Mouse (Mus musculus): ENCODE measurements around the gene Il33. TPM values are rescaled to one million over a fixed set of nuclear protein-coding genes. Genes with fewer than 3 reads are reported as not detected.
A peak's percentile ranks its signal among the peaks of the same experiment; 100 is the strongest.

The Il33 gene
- polyA plus RNA-seq, 1 experiment = not detected

DNA sequence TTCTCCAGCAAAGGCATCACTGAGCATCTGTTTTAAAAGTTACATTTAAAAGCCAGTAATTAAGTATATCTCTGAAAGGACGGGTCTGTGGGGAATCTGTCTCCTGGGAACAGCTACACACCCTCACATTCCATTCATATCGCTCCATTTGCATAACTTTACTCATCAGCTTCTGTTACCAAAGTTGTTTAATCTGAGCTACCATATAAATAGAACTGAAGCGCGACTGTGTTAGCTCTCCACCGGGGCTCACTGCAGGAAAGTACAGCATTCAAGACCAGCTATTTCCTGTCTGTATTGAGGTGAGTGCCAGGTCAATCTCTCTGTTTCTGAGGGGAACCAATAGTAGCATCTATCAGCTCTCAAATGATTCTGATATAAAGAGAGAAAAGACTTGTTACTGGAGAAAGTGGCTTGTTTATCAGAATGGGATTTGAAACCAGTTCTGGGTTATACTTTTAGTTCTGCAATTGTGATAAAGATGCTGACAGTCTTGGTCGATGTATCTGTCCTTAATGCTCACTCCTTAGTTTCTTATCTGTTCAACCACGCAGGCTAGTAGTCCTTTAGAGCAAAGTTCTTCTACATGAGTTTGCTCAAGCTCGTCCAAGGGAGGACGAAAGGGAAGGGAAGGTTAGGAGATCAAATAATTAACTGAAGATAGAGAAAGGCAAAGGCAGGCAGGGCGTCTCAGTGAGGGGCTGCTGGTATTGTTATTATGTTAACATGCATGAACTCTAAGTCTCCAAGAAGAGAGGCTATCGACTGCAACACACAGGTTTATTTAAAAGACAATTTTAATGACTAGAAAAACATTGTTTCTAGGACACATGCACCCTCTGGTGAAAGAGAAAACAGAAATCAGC is 20.9 kb downstream of the Il33 start:
- Histone ChIP-seq H3K36me3 (ENCODE audit: control insufficient read depth) (no peaks in the 10 kb centered on the region), H3K4me1 (ENCODE audit: control insufficient read depth) (no peaks in the 10 kb centered on the region; the same call in 1 of the 2 replicates), H3K9me3 (ENCODE audit: control insufficient read depth, low read length) (no peaks in the 10 kb centered on the region), H3K4me3 (replicated peaks) (no peak overlapping the region), H3K27me3 (ENCODE audit: control insufficient read depth) (peaks cover 3% of the 10 kb centered on the region; the same call in 1 of the 2 replicates)
- TF ChIP-seq GATA1 (IDR thresholded peaks at IDR 0.05; ENCODE audit: low read length) (no peak), TAL1 (IDR thresholded peaks at IDR 0.05; ENCODE audit: low read length) (no peak)

DNA sequence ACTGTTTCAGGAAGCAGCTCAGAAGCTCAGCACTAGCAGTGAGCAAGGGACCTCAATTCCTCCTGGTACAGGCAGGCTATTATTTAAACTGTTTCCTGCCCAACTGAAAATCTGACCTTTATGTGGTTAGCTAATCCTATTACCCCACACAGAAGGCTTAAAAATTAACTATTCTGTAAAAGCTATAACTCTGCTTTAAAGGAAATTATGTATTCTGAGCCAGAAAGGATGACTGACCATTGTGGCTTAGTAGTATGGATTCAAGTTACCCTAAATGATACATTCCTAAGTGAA is 21.5 kb downstream of the Il33 start:
- no peaks in the 10 kb centered on the region for H3K36me3 ChIP-seq (ENCODE audit: control insufficient read depth)
- TF ChIP-seq TAL1 (IDR thresholded peaks at IDR 0.05; ENCODE audit: low read length) (no peak), GATA1 (IDR thresholded peaks at IDR 0.05; ENCODE audit: low read length) (no peak)
- no peaks in the 10 kb centered on the region for H3K9me3 ChIP-seq (ENCODE audit: control insufficient read depth, low read length)
- peaks cover 3% of the 10 kb centered on the region; the same call in 1 of the 2 replicates for H3K27me3 ChIP-seq (ENCODE audit: control insufficient read depth)
- H3K4me1 ChIP-seq (ENCODE audit: control insufficient read depth) = no peaks in the 10 kb centered on the region; the same call in 1 of the 2 replicates
- H3K4me3 ChIP-seq (replicated peaks) = no peak overlapping the region

DNA sequence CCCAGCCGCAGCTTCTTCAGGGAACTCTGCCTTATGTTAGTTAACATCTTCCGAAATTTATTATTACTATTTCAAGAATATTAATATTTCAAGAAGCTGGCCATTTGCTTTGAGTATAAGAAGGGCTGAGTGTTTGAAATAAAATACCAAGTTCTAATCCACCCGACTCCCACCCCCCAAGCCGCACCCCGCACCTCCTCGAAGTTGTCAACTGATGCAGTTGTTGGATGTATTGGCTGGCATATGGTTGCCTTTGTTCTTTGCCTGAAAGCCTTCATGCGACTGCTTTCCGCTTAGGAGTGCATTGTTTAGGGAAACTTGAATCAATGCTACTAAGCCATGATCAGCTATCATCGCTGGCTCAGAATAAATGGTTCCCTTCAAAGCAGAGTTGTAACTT is 22.1 kb downstream of the Il33 start:
- no peaks in the 10 kb centered on the region for H3K9me3 ChIP-seq (ENCODE audit: control insufficient read depth, low read length)
- no peak overlapping the region for H3K4me3 ChIP-seq (replicated peaks)
- H3K27me3 ChIP-seq (ENCODE audit: control insufficient read depth) = peaks cover 3% of the 10 kb centered on the region; the same call in 1 of the 2 replicates
- no peaks in the 10 kb centered on the region; the same call in 1 of the 2 replicates for H3K4me1 ChIP-seq (ENCODE audit: control insufficient read depth)
- no peaks in the 10 kb centered on the region for H3K36me3 ChIP-seq (ENCODE audit: control insufficient read depth)
- TF ChIP-seq GATA1 (IDR thresholded peaks at IDR 0.05; ENCODE audit: low read length) = no peak

DNA sequence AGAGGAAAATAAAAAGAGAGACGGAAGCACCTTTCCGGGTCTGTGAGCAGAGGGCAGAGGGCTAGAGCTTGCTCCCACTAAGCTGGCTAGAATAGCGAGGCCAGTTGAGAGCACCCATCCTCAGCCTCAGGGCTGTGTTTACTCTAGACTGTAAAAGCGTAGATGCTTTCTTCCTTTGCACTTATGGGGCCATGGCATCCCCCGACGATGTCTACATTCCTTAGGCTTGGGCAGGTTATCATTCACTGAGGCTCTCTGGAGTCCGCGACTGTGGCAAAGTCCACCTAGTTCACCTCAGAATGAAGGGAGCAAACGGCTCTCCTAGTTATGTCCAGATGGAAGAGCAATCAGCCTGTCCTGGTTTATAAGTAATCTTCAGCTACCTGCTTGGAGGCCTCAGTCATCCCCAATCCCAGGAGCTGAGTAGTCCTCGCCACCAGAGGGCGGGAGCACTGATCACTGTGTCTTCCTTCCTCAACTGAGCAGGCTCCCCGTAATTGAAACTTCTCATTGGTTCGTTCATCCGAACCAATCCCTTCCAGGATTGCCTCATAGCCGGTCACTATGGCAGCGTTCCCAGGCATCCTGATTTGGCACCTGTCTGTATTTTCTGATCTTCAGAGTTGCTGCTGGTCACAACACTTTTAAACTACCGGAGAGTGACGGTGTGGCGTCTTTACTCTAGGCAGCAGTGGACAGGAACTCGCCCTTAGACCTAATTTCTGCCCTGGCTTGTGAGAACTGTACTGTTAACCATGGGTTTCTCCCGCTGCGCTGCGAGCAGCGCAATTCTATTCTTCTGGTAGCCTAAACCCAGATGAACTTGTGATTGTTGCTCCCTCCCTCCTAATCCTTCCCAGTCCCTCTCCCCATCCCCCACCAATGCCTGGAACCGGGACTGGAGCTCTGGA is 23.2 kb downstream of the Il33 start:
- Histone ChIP-seq H3K27me3 (ENCODE audit: control insufficient read depth) (peaks cover 3% of the 10 kb centered on the region; the same call in 1 of the 2 replicates), H3K4me1 (ENCODE audit: control insufficient read depth) (no peaks in the 10 kb centered on the region; the same call in 1 of the 2 replicates), H3K4me3 (replicated peaks) (peak overlapping the region; percentile 17), H3K36me3 (ENCODE audit: control insufficient read depth) (no peaks in the 10 kb centered on the region), H3K9me3 (ENCODE audit: control insufficient read depth, low read length) (no peaks in the 10 kb centered on the region)
- no peak for TF ChIP-seq TAL1 (IDR thresholded peaks at IDR 0.05; ENCODE audit: low read length)
- TF ChIP-seq GATA1 (IDR thresholded peaks at IDR 0.05; ENCODE audit: low read length) = no peak

DNA sequence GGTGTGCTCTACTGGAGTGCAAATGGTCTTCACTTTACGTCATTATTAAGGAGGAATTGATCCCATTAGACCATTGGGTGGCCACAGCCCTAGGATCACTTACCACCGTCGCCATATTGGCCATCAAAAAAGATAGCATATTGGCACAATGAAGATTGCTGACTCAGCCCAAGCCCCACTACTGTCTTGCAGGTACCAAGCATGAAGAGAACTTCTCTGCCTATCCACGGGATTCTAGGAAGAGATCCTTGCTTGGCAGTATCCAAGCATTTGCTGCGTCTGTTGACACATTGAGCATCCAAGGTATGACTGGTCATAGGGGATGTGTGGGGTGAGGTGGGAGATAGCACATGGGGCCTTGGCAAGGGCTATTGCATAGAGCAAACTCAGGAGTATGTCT is 27.6 kb downstream of the Il33 start:
- H3K4me1 ChIP-seq (ENCODE audit: control insufficient read depth) = peaks cover 2% of the 10 kb centered on the region
- no peak overlapping the region for H3K4me3 ChIP-seq (replicated peaks)
- H3K36me3 ChIP-seq (ENCODE audit: control insufficient read depth) = no peaks in the 10 kb centered on the region

DNA sequence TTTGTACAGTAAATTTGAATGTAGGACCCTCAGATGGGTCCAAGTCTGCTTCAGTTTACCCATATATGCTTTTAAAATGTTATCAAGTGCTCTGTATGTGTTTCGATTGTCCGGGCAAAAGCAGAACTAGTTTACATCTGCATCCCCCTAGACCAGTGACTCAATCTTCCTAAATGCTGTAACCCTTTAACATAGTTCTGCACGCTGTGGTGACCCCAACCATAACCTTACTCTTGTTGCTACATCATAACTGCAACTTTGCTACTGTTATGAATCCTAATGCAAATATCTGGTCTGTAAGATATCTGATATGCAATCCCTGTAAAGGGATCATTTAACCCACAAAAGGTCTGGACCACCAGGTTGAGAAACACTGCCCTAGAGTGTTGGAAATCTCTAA is 28.9 kb downstream of the Il33 start:
- Histone ChIP-seq H3K4me1 (ENCODE audit: control insufficient read depth) (peaks cover 2% of the 10 kb centered on the region; the same call in 1 of the 2 replicates), H3K4me3 (replicated peaks) (no peak overlapping the region), H3K27me3 (ENCODE audit: control insufficient read depth) (no peaks in the 10 kb centered on the region), H3K36me3 (ENCODE audit: control insufficient read depth) (no peaks in the 10 kb centered on the region), H3K9me3 (ENCODE audit: control insufficient read depth, low read length) (no peaks in the 10 kb centered on the region)
- TF ChIP-seq GATA1 (IDR thresholded peaks at IDR 0.05; ENCODE audit: low read length) = no peak
- no peak for TF ChIP-seq TAL1 (IDR thresholded peaks at IDR 0.05; ENCODE audit: low read length)

More for the DNA sequence above, 27.6 kb downstream of the Il33 start:
- Histone ChIP-seq H3K9me3 (ENCODE audit: control insufficient read depth, low read length) (no peaks in the 10 kb centered on the region), H3K27me3 (ENCODE audit: control insufficient read depth) (peaks cover 3% of the 10 kb centered on the region; the same call in 1 of the 2 replicates)
- TF ChIP-seq GATA1 (IDR thresholded peaks at IDR 0.05; ENCODE audit: low read length) (no peak), TAL1 (IDR thresholded peaks at IDR 0.05; ENCODE audit: low read length) (no peak)

DNA sequence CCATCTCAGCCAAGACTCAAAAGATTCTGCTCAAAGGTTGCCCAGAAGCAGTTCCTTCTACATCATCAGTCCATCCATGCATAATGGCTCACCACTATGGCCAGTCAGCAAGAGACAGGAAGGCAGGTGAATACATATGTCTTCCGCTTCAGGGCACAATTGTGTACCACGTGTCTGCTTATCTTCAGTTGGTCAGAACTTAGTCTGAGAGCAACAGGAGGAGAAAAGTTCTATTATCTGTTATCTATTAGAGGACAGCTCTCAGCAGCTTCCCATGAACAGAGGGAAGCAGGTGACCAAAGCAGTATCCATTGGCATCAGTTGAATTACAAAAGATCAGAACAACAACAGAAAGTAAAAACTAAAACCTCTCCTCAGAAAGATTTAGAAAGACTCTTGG is 30.5 kb downstream of the Il33 start:
- Histone ChIP-seq H3K27me3 (ENCODE audit: control insufficient read depth) (no peaks in the 10 kb centered on the region), H3K4me1 (ENCODE audit: control insufficient read depth) (peaks cover 2% of the 10 kb centered on the region; the same call in 1 of the 2 replicates), H3K4me3 (replicated peaks) (no peak overlapping the region), H3K9me3 (ENCODE audit: control insufficient read depth, low read length) (no peaks in the 10 kb centered on the region), H3K36me3 (ENCODE audit: control insufficient read depth) (no peaks in the 10 kb centered on the region)
- TF ChIP-seq GATA1 (IDR thresholded peaks at IDR 0.05; ENCODE audit: low read length) (no peak), TAL1 (IDR thresholded peaks at IDR 0.05; ENCODE audit: low read length) (no peak)

DNA sequence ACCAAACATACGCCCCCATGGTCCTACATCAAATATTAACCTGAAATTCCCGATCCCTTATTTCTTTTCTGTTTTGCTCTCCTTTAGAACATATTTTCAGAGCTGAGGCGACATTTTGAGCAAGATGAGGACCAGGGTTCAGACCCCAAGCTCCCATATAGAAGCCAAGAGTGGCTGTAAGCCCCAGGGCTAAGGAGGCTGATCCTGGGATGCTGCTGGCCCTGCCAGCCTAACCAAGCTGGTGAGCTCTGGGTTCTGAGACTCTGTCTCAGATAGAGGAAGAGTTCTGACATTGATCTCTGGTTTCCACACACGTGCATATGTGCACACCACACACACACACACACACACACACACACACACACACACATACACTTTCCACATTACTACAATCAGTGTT is 36.0 kb downstream of the Il33 start:
- TF ChIP-seq TAL1 (IDR thresholded peaks at IDR 0.05; ENCODE audit: low read length) (no peak), GATA1 (IDR thresholded peaks at IDR 0.05; ENCODE audit: low read length) (no peak)
- H3K9me3 ChIP-seq (ENCODE audit: control insufficient read depth, low read length) = no peaks in the 10 kb centered on the region
- no peaks in the 10 kb centered on the region for H3K36me3 ChIP-seq (ENCODE audit: control insufficient read depth)
- H3K4me3 ChIP-seq (replicated peaks) = no peak overlapping the region
- no peaks in the 10 kb centered on the region for H3K4me1 ChIP-seq (ENCODE audit: control insufficient read depth)
- no peaks in the 10 kb centered on the region for H3K27me3 ChIP-seq (ENCODE audit: control insufficient read depth)

DNA sequence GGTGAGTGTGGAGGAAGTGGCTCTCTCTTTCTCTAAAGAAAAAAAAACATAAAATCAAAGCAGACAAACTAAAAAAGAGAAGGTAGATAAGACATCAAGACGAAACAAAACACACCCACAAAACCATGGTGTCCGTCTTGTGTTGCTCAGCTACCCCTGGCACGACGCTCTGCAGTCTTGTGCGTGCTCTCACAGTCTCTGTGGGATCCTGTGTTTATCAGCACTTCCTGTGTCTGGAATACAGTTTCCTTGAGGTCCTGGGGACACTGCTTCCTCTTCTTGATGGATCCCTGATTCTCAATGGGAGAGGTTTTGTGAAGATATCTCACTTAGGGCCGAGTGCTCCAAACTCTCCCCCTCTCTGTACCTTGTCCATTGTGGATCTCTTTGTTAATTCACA is 36.9 kb downstream of the Il33 start:
- H3K9me3 ChIP-seq (ENCODE audit: control insufficient read depth, low read length) = no peaks in the 10 kb centered on the region
- no peaks in the 10 kb centered on the region for H3K4me1 ChIP-seq (ENCODE audit: control insufficient read depth)
- TF ChIP-seq TAL1 (IDR thresholded peaks at IDR 0.05; ENCODE audit: low read length) (no peak), GATA1 (IDR thresholded peaks at IDR 0.05; ENCODE audit: low read length) (no peak)
- H3K27me3 ChIP-seq (ENCODE audit: control insufficient read depth) = no peaks in the 10 kb centered on the region
- H3K4me3 ChIP-seq (replicated peaks) = no peak overlapping the region
- H3K36me3 ChIP-seq (ENCODE audit: control insufficient read depth) = no peaks in the 10 kb centered on the region
